Mouse (Mus musculus) CD8-positive naive resting alpha-beta T cell, adult 57 days (primary cell): ENCODE measurements around the gene Mphosph6. TPM values are rescaled to one million over a fixed set of nuclear protein-coding genes. Genes with fewer than 3 reads are reported as not detected.

Experiments used
- total RNA-seq: library from RNA; stranded (reverse); gene quantifications from one replicate; pipeline ENCODE4 v1.2.4, GENCODE M21; 2023

Gene Mphosph6
- 24.4 TPM for total RNA-seq

GRCm38 (mm10) chr8:117801443-117802298 lies at the start of gene Mphosph6:
Mphosph6 (minus strand) TSS chr8:117801943.

Other genes with a start within 250 kb of the Mphosph6 start
- 1.6 TPM for gene Sdr42e1, start 128.3 kb downstream of the Mphosph6 start, total RNA-seq
- gene Hsd17b2, start 100.0 kb downstream of the Mphosph6 start, total RNA-seq: not detected